Mouse (Mus musculus) gastrocnemius, postnatal 14 days (tissue): ENCODE results near the gene Ccar1. TPM values are rescaled to one million over a fixed set of nuclear protein-coding genes. Genes with fewer than 3 reads are reported as not detected.
"Not testable (repeated sequence)": the region's sequence is repeated elsewhere in the genome, so short reads cannot be mapped to it uniquely, and the experiment has no call there.

Source experiments
- DNase-seq: peaks from one replicate; pipeline ENCODE4 v3.0.0; 2021; ENCODE audit warnings: mixed read lengths
- intact Hi-C: fragments of 180-260 bp; cut with DNase I; formaldehyde crosslinking; loops from one replicate; pipeline ENCODE4 v1.15.1; 2025; ENCODE audit warnings: low total_unique reads
- long read RNA-seq, 2 experiments: library from polyadenylated mRNA; stranded (forward); transcript quantifications; one replicate each; pipeline ENCODE4 v2.0.0; 2021
- total RNA-seq, 2 experiments: library from RNA; stranded (reverse); gene quantifications; 2 replicates each; pipeline ENCODE4 v1.2.3; 2021

Ccar1 gene
- total RNA-seq = 10 to 100 TPM; 27.3 to 31.0 TPM
- long read RNA-seq, experiment 1, partial matches to known transcripts = 4 of 13 reads
- long read RNA-seq, experiment 1, other reads (novel, unspliced or antisense) = 6 of 13 reads
- long read RNA-seq, experiment 2, transcript Ccar1-211 (25 exons, 3,862 nt) = major isoform, 6 of 17 reads
- long read RNA-seq, experiment 2, partial matches to known transcripts = 6 of 17 reads
- long read RNA-seq, experiment 2, other reads (novel, unspliced or antisense) = 5 of 17 reads

- DNase-seq = peak; percentile 99
- intact Hi-C loops = no loop called here
These were observed at the start of gene Ccar1 for GRCm38 (mm10) chr10:62792177-62793090. Gene Ccar1 (minus strand): TSS chr10:62792286.

- no peak for DNase-seq
- intact Hi-C loops = no loop called here
These were observed 48.6 kb upstream of the Ccar1 start for GRCm38 (mm10) chr10:62840687-62841086.

GRCm38 (mm10) chr10:62837987-62838386 is 45.9 kb upstream of the Ccar1 start:
- intact Hi-C loops = no loop called here

GRCm38 (mm10) chr10:62832783-62833182 is 40.7 kb upstream of the Ccar1 start:
- intact Hi-C loops = no loop called here
- DNase-seq = no peak

More at GRCm38 (mm10) chr10:62837987-62838386, 45.9 kb upstream of the Ccar1 start:
- no peak for DNase-seq

GRCm38 (mm10) chr10:62831546-62831945 is 39.5 kb upstream of the Ccar1 start:
- no peak for DNase-seq
- intact Hi-C loops = no loop called here

- DNase-seq = no peak
- intact Hi-C loops = no loop called here
These were observed 32.4 kb upstream of the Ccar1 start for GRCm38 (mm10) chr10:62824474-62824873.

GRCm38 (mm10) chr10:62823431-62823830 is 31.3 kb upstream of the Ccar1 start:
- no peak for DNase-seq
- intact Hi-C loops = no loop called here

GRCm38 (mm10) chr10:62810010-62810409 is 17.9 kb upstream of the Ccar1 start:
- intact Hi-C loops = no loop called here
- DNase-seq = no peak

GRCm38 (mm10) chr10:62808766-62809165 is 16.7 kb upstream of the Ccar1 start:
- intact Hi-C loops = no loop called here
- no peak for DNase-seq

GRCm38 (mm10) chr10:62808316-62808715 is 16.2 kb upstream of the Ccar1 start:
- no peak for DNase-seq
- intact Hi-C loops = no loop called here

GRCm38 (mm10) chr10:62804106-62804505 is 12.0 kb upstream of the Ccar1 start:
- DNase-seq = no peak
- intact Hi-C loops = no loop called here

GRCm38 (mm10) chr10:62803296-62803695 is 11.2 kb upstream of the Ccar1 start:
- intact Hi-C loops = no loop called here
- DNase-seq = no peak

- intact Hi-C loops = no loop called here
- DNase-seq = no peak
These were observed 2.1 kb upstream of the Ccar1 start for GRCm38 (mm10) chr10:62794221-62794620.

GRCm38 (mm10) chr10:62793091-62793453 is 986 bp upstream of the Ccar1 start:
- no peak for DNase-seq
- intact Hi-C loops = no loop called here

GRCm38 (mm10) chr10:62791251-62792176 is 572 bp downstream of the Ccar1 start:
- intact Hi-C loops = no loop called here
- DNase-seq = no peak

- intact Hi-C loops, DNase-seq: not testable (repeated sequence)
These were observed 10.3 kb downstream of the Ccar1 start for GRCm38 (mm10) chr10:62781776-62782175.

GRCm38 (mm10) chr10:62750781-62751180 is 41.3 kb downstream of the Ccar1 start:
- intact Hi-C loops = no loop called here
- DNase-seq = no peak

- intact Hi-C loops = loop anchor here (5.0 to 10.0 kb wide), 2 partner anchors 37 to 115 kb away; no protein-coding TSS in a partner anchor
- no peak for DNase-seq
These were observed 51.9 kb downstream of the Ccar1 start for GRCm38 (mm10) chr10:62739961-62740737.
